Mouse (Mus musculus) adipocyte (in vitro differentiated cells): Measurements from ENCODE around the gene Abcg5.

Experiments used
- DNase-seq: peaks from one replicate; pipeline ENCODE4 v3.0.0-alpha.2; 2016; ENCODE audit warnings: low spot score

The Abcg5 gene

DNA sequence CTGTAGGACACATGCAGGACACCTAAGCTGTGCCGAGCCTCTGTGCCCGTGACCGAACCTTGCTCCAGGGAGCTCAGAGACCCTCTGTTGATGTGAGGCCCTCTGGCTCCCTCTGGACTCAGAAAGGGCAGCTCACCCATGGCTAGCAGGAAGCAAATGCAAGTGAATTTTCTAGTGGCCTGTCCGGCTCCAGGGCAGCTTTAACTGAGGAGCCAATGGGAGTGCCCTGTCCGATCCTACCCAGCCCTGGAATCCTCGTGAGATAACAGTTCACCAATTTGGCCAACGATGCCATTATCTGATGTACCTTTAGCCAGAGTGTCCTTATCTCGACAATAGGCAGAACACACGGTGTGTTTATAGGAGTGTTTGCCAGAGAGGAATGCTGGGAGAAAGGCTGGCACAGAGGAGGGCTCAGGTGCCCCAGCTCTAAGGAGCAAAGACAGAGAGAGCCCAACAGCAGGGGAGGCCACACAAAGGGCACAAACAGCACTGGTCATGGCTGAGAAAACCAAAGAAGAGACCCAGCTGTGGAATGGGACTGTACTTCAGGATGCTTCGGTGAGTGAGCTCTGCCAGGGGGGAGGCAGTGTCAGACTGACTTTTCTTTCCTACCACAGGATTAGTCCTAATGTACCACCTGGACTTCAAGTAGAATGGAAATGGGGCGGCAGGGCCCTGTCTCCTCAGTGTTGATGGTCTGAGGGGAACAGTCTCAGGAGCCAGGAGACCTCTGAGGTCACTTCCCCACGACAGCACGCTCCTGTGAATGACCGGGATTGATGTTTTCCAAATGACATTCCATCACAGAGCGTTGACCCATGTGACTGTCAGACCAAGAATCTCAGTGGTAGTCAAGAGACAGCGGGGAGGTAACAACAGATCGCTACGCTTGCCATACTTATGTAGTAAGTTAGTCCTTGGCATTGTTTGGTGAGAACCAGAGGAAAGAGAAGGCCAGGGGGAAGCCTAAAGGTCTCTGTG, at the start of gene Abcg5:
Gene Abcg5, minus strand, starts transcription at position 278 of the 984 bp plus-strand sequence.
- DNase-seq: no peak

DNA sequence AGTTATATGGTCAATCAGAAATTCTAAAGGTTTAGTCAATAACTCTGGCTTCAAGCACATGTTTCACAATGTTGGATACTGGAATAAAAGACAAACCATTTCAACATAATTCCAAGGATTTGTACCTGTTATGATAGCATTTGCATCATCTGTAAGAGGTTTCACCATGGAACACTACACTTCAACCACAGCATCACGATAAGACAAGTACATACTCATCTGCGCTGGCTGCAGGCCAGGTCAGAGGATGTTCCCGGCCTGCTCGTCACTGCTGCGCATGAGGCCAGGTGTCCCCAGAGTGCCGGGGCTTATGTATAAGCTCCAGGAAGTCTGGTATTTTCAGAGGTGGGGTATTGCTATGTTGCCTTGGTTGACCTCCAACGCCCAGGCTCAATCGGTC, 49.8 kb upstream of the Abcg5 start:
- no peak for DNase-seq

DNA sequence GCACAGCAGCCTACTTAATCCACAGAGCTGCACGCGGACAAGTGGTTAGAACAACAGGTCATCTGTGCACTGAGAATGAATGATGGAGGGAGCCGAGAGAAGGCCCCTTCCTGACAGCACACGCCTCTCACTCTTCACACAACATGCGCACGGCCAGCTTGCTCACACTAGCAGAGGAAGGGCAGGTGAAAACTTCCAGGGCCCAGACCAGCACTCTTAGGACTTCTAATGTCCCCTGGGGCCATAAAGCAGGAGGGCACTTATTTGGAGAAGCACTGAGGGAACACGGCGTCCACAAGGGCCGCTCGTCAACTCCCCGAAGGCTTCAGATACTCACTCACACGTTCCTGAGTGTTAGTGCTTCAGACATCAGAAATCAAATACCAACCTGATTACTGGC, 48.5 kb upstream of the Abcg5 start:
- DNase-seq: no peak

DNA sequence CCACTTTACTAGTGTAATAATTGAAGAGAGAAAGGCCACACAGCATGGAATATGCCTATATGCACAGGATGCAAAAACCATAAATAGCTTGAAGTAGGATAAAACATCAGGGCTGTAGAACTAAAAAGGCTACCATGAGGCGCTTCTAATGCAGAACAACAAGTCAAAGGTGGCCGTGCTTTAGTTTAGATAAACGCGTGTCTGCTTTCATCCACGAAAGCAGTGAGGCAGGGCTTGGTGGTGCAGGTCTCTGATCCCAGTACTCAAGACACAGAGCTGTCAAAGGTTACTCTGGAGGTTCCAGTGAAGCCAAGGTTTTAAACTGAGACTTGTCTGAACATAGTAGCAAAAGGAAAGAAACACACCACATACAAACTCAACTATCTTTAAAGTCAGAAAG, 46.3 kb upstream of the Abcg5 start:
- no peak for DNase-seq

DNA sequence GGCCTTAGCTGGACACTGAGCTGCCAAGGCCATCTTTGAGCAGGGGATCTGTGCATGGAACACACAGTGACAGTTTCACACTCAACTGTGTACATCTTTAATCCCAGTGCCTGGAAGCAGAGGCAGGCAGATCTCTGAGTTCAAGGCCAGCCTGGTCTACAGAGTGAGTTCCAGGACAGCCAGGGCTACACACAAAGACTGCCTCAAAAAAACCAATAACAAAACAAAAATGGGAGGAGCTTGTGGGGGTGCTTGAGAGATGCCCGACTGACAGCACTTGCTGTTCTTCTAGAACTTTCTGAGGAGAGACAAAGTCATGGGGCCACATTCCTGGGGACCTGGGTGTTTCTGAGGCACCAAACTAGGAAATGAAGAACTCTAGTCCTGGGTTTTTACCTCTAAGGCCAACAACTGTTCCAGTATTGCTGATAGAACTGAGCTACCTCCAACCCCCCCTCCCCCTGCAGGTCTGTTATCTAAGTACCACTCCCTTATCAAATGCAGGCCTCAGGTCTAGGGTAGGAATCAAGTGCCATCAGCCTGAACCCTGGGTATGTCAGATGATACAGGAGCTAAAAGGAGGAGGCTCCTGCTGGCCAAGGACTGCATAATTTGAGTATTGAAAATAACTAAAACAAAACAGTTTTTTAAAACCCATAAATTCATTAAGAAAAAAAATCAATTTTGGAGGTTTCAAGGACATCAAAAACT, 45.5 kb upstream of the Abcg5 start:
- DNase-seq: no peak

DNA sequence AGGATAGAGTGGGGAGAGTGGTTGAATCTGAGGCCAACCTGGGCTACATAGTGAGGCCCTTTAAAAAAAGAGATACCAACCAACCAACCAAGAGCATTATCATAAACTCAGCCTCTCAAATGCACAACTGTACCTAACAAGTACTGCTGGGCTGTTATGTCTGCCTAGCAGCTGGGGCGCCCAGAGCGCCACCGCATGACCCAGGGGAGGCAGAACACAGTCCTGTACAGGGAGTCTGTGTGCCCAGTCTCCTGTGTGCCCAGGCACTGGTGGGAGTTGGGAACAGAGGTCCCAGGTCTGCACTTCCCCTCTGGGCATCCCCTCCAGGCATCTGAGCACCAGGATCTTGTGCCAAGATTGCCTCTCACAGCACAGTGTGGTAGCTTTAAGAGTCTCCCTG, 42.4 kb upstream of the Abcg5 start:
- DNase-seq: no peak

DNA sequence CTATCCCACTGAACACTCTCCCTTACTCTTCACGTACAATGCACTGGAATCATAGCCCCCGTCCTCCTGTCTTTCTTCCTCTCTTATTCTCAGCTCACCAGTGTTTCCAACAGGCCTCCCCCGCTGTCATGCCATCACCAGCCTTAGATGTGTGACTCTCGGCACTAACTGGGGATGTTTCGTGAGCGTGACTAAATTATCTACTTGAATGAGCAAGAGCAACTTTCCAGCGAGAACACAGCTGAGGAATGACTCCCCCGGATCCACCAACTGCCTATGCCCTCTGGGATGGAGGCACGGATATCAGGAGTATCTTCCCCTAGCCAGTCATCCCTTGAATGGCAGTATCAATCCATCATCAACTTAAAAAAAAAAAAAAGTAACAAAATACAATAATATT, 41.2 kb upstream of the Abcg5 start:
- DNase-seq: no peak

DNA sequence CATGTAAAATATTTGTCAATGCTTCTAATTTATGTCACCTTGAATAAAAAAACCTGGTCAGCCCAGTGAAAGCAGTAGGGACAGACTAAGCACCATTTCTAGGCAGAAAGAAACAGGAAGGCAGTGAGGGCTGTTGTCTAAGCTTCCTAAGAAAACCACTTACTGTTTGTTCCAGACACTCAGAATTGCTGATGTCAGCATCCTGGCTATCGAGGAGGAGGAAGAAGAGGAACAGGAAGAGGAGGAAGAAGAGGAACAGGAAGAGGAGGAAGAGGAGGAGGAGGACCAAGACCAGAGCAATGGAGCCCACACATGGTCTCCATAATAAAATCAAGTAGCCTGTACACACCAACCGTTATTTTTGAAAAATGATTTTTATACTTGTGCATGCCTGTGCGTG, 36.3 kb upstream of the Abcg5 start:
- no peak for DNase-seq

DNA sequence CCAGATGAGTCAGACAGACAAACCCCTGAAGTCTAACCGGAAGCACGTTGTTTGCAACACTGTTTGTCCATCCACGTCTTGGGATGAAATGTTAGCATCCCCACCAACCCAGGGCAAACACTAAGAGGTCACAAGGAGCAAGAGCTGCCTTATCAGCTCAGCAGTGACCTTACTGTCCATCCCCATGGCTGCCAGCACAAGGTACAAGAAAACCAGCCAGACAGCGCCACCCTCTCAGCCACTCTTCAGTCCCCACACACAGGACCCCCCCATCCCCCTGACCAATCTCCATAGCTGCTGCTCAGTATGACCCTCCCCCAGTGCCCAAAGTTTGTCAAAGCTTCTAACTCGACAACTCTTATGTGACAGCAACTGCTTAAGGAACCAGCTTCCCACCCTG, 34.6 kb upstream of the Abcg5 start:
- DNase-seq: no peak

DNA sequence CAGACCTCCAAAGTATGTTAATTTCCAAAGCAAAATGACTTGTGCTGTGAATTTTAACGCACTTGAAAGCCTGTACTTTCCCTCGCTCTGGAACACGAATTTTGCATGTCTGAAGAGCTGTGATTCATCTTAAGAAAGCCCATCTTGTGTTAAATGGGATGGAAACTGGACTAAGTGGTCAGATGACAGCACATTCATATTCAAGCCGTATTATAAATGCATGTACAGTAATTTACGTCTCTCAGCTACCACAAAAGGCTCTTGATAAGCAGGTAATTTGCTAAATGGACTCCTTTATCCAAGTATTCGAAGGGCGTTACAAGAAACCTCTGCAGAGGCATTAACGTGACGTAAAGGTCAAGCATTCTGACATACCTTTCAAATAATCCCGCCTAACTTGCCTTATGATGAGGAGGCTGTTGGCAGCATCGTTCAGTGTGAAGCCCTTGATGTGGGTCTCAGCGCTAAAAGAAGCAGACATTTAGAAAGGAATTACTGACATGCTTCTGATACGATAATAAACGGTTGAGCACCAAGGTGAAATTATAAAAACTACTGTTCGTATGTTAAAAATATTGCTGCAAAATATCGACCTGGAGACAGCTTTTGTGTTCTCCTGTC, 33.6 kb upstream of the Abcg5 start:
- no peak for DNase-seq

DNA sequence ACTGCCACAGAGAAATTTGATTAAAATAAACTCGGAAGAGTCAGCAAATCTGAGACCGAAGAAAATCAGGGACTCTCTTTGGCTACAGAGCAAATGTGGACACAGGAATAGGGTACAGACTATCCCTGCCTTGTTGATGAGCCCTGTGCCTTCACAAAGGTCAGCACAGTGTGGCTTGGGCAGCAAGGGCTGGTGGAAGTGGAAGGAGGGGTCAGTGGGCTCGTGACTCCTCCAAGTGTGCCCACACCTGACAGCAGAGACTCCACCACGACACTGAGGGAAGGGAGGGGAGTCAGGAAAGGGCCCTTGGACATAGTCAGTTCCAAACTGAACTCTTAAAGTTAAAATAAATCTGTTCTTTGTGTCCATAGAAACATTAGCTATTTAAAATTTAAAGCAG, 32.1 kb upstream of the Abcg5 start:
- DNase-seq: no peak

DNA sequence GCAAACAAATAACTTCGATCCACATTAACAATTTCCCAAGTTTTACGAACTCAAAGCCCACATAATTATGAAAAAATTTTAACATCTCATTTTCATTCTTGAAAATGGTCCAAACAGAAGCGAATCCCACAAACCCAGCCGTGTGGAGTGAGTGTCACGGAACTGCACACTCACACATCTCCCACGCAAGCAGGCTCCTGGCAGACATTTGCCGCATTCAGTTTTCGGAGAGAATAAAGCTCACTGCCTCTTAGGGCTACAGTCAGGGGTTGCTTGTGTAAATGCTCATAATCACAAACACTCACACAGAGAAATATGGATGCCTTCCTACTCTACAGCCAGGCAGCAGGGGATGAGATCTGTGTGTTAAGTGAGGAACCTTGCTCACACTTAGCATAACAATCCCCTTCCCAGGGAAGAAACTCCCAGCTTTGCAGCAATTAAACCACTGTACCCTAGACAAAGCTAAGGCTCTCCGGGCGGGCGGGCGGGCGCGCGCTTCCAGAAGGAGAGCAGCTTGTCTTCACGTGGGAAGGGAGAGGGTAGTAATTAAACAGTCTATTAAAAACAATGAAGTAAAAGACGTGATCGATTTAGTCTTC, 30.9 kb upstream of the Abcg5 start:
- no peak for DNase-seq

DNA sequence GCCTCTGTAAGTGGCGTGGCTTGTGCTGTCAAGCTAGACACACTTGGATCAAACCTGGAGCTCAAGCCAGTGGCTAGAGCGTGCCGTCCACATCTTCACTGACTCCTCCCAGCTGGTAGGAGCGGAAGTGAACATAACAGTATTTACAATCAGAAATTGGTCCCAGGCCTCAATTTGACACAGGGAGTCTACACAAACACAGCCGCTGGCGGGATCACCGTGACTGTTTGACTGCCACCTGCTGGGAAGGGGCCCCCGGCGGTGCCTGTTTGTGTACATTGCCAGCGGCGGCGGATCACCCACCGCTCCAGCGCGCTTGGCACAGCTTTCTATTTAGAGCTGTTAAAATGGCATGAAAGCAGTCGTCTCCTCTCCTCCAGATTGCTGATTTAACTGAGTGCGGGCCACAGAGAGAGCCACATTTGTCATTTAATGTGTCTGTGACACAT, 26.6 kb upstream of the Abcg5 start:
- no peak for DNase-seq

DNA sequence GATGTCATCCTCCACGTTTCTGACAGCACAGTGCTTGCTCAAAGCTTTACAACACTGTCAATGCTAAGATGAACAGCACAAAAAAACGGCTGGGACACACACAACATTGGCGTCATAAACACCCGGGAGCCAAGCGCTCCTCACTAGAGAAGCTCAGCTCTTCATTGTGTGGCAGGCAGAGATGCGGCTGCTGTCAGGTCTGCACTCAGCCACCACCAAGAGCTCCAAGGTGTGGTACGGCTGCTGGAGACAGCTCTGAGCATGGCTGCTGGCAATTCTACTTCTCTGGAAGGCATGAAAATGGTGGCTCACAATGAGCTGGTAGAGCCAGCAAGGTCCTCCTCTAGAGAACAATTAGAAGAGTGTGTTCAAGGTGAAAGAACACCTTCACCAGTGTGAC, 26.0 kb upstream of the Abcg5 start:
- no peak for DNase-seq

DNA sequence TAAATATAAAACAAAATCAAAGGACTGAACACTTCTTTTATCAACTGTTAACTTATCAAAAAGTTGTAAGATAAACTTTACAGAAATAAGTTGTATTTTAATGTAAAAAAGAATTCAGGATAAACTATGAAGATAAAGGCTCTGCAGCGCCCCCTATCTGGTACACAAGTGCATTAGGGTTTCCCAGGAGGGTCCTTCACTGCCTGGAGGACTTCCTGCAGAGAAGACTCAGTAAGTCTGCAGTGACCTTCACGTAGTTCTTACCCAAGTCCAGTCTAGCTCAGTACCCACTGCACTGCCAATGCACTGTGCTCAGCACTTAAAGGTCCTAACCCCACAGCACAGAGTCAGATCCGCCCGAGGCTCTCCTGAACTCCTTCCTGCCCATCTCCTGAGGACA, 24.6 kb upstream of the Abcg5 start:
- DNase-seq: peak; percentile 26

DNA sequence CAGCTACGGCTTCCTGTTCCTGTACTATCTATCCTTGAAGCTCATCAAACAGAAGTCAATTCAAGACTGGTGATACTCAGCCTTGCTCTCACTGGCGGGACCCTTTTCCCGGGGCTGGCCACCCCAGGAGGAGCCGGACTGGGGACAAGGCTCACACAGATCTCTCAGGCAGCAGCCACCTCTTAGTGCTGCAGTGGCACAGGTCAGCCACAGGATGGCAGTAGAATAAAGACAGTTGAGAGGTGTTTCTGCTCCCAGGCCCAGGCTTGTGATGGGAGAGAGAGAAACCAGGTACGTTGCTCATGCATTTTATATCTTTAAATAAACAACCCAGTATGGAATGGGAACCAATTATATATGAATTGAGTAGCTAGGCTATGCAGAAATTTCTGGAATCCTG, 15.9 kb upstream of the Abcg5 start:
- DNase-seq: peak; percentile 66

DNA sequence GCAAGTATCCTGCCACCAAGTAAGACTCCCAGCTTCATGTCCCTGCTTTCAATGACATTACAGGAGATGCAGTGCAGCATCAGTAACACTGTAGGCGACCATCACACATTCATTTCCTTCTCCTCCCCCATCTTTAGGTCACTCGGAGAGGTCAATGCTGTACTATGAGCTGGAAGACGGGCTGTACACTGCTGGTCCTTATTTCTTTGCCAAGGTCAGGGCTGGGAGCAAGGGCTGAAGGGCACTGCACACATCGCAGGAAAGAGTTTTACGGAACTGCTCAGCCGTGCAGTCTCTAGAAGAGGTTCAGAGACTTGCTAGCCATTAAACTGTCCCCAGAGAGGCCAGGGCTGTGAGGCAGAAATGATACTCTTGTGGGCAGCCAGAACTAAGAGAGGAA, 13.7 kb upstream of the Abcg5 start:
- DNase-seq: no peak

DNA sequence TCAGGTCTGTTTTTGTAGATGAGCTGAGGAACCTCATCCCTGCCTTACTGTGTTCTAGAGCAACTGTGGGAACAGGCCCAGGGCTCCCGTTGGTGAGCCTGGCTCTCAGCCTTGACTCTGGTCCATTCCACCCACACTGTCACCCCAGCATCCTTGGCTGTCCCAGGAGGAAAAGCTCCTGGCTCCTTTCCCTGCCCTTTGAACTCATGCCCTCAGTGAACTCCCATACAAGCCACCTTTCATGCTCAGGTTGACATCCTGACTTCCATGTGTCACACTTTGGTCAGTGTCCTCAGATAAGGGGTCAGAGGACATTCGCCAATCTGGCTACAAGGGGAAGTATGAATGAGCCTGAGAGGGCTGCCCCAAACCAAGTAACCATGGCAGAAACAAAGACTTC, 10.9 kb upstream of the Abcg5 start:
- DNase-seq: no peak

DNA sequence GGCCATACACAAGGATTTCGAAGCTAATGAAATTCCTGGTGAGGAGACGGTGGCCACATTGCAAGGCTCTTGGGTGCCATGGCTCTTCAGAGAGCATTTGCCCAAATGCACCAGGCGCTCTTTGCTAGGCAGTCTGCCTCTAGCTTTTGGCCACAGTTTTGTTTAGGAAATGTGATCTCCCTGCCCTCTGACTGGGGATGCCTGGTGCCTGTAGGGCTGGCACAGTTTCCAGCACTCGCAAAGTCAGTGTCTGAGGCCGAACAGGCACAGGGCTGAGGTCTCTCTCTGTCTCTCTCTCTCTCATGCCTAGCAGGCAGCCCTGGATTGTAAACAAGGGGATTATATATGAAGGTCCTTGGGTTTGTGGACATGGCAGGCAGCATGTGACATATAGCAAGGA, 7.3 kb upstream of the Abcg5 start:
- peak; percentile 86 for DNase-seq

DNA sequence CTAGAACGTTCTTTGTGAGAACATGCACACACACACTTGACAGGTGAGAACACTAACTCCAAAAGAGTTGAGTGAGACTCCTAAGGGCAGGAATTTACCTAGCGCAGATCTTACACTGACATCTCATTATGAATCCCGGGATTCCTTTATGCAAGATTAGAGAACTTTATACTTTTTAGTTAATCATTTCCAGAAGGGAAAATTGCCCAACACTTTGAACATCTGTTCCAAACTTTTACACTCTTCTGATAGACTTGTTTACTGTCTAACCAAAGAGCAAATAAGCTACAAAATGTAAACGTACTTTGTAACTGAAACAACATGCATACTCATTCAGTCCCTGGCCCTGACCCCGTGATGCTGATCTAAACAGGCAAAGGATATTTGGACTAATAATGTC, 6.5 kb upstream of the Abcg5 start:
- DNase-seq: peak; percentile 30

DNA sequence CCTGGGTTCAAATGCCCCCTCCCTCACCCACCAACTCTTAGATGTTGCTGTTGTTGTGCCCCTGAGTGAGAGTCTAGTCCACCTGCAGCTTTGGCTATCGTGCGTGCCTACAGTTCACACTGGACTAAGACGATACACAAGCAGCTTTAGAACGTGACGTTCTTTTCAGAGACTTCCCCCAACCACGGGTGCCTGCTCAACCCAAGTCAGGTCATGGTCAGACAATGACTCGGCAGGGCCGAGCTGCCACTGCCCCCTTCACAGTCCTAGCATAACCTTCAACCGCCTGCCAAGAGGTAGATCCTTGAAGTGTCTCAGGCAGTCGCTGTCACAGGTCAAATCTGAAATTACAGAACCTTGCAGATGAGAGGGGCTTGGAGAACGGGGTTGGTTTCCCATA, 6.0 kb upstream of the Abcg5 start:
- no peak for DNase-seq

DNA sequence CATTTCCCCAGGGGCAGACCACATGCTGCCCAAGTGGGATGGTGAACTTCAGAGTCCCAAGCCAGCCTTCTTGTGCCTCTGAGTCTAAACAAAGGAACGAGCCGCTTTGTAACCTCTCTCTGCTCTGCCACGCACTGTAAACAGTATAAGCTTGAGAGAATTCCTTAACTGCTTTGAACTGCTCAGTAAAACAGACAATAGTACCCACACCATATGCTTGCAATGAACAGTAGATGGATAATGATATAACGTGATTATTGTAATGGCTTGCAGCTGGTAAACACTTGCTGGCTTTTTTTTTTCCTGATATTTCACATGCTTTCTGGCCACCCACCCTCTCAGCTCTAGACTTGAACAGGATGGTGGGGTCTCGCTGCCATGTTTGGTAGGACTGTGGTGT, 5.2 kb upstream of the Abcg5 start:
- no peak for DNase-seq

DNA sequence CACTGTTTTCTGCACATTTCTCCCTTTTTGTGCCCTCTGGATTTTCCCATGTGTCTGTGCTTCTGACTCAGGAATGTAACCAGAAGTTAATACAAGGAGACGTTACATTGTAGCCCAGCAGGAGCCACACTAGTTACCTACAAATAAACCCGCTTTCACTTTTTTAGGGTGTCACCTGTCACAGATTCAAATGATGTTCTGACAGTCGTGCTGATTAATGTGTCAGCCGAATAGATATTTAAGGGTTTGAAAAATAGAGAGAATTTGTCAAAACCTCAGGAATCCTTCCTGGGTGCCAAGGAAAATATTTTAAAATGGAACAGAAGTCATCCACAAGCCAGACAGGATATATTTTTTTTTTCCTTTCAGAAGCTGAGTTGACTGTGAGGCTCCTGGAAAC, 2.5 kb upstream of the Abcg5 start:
- peak; percentile 50 for DNase-seq
